Mouse (Mus musculus) small intestine, adult 2 months (tissue): Measurements from ENCODE around the gene Atp6ap2.

ENCODE experiments used
- CTCF ChIP-seq: fragments of 200-500 bp; IDR thresholded peaks from 2 replicates; pipeline ENCODE4 v1.5.1; 2012; ENCODE audit warnings: low read depth, mild to moderate bottlenecking, control low read depth, inconsistent platforms, low read length, moderate library complexity, mixed read lengths; ENCODE audit not compliant: insufficient replicate concordance, insufficient read length; ENCODE audit errors: extremely low read depth
- POLR2A ChIP-seq: fragments of 200-500 bp; IDR thresholded peaks from 2 replicates; pipeline ENCODE4 v1.6.1; 2012; ENCODE audit warnings: low read depth, mild to moderate bottlenecking, control low read depth, inconsistent platforms, low read length, moderate library complexity

DNA sequence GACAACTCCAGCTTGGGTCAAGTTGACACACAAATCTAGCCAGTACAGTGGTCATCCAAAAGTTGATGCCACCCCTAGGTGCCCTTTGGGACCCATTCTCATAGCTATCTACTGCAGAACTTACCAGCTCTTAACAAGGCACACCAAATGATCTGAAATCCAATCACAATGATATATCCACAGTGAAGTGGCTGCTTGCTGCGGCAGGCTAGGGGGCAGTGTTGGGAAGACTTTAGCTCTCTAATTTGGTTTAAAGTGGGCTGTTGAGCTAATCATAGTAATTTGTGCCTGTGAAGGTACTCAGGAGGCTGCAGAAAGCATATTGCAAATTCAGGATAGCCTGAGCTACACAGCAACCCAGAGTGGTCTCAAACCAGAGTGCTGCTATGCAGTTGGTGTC, 43.2 kb upstream of the Atp6ap2 start:
- TF ChIP-seq CTCF (no peak), POLR2A (no peak)
